Mouse (Mus musculus) stomach, embryonic 16.5 days (tissue): ENCODE measurements around the gene Jsrp1. TPM values are rescaled to one million over a fixed set of nuclear protein-coding genes. Genes with fewer than 3 reads are reported as not detected.

ENCODE experiments used
- ATAC-seq: fragments of 200-750 bp; cut with Nextera tagmentation; 2 replicates; pipeline ENCODE4 v1.8.0; 2017; ENCODE audit warnings: moderate number of reproducible peaks, moderate TSS enrichment; ENCODE audit not compliant: insufficient read depth, low FRiP score
- H3K27ac ChIP-seq: fragments of 300-500 bp; sonication (generic); 2 replicates; pipeline ENCODE4 v1.5.1; 2014; ENCODE audit warnings: low read length
- H3K27me3 ChIP-seq: fragments of 300-500 bp; sonication (generic); 2 replicates; pipeline ENCODE4 v1.6.1; 2014; ENCODE audit warnings: low read length, control low read depth, mixed read lengths; ENCODE audit not compliant: control insufficient read depth, insufficient read depth
- H3K36me3 ChIP-seq: fragments of 300-500 bp; sonication (generic); 2 replicates; pipeline ENCODE4 v1.6.1; 2014; ENCODE audit warnings: low read length; ENCODE audit not compliant: control insufficient read depth, insufficient read depth
- H3K4me1 ChIP-seq: fragments of 300-500 bp; sonication (generic); 2 replicates; pipeline ENCODE4 v1.6.1; 2014; ENCODE audit warnings: low read length, control low read depth, mixed read lengths; ENCODE audit not compliant: control insufficient read depth, insufficient read depth
- H3K4me2 ChIP-seq: fragments of 300-500 bp; sonication (generic); 2 replicates; pipeline ENCODE4 v1.6.1; 2014; ENCODE audit warnings: low read depth, low read length, mixed read lengths
- H3K4me3 ChIP-seq: fragments of 300-500 bp; sonication (generic); replicated peaks from 2 replicates; pipeline ENCODE4 v1.5.1; 2014; ENCODE audit warnings: mild to moderate bottlenecking, low read length
- H3K9ac ChIP-seq: fragments of 300-500 bp; sonication (generic); 2 replicates; pipeline ENCODE4 v1.6.1; 2014; ENCODE audit warnings: low read length
- H3K9me3 ChIP-seq: fragments of 300-500 bp; sonication (generic); replicated peaks from 2 replicates; pipeline ENCODE4 v1.6.1; 2016; ENCODE audit warnings: low read length, control low read depth; ENCODE audit not compliant: control insufficient read depth
- WGBS: fragments of 180-500 bp; shearing (Covaris S2); extraction: QIAGEN DNeasy Blood & Tissue Kit; methylation state at CpG from one replicate; pipeline ENCODE4 v1.1.7; 2014; 5-methylcytosine and 5-hydroxymethylcytosine counted together
- polyA plus RNA-seq: library from polyadenylated mRNA; unstranded; fragments of >200 nt; fragmentation: Nextera tagmentation; extraction: Ambion mirVana; gene quantifications from 2 replicates; pipeline ENCODE4 v1.2.1, GENCODE M21; 2015

Jsrp1 gene
- polyA plus RNA-seq: 0.65 and 8.4 TPM in 2 replicates

DNA sequence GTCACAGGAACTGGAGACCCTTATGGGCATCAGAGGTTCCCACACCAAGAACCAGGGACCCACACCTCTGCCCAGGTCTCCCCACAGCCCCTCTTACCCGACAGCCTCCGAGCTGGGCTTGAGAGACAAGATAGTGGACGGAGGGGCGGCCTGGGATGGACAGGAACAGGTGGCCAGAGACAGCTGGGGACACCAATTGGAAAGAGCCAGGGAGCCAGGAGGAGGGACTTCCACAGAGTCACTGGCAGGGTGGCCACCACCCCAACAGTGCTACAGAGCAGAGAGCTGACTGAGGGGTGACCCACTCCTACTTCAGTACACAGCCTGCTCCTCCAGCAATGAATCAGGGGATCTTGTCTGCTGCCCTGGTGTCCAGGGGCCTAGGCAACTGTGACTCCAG is at the start of gene Jsrp1:
Gene Jsrp1 (minus strand): TSS at position 133 of the 400 bp plus-strand sequence.
- Histone ChIP-seq H3K27me3 (peaks cover 3% of the 10 kb centered on the region; the same call in 1 of the 2 replicates), H3K9me3 (no peaks in the 10 kb centered on the region), H3K4me1 (peaks cover 9% of the 10 kb centered on the region; the same call in 1 of the 2 replicates), H3K36me3 (no peaks in the 10 kb centered on the region), H3K4me2 (no peak within 1 kb of the TSS), H3K4me3 (no peak within 1 kb of the TSS), H3K27ac (no peak within 1 kb of the TSS), H3K9ac (peak within 1 kb of the TSS; percentile 46; the same call in 1 of the 2 replicates)
- ATAC-seq: no peak
- whole genome bisulfite sequencing: 76% methylated on average over 4 of the region's 4 CpGs

DNA sequence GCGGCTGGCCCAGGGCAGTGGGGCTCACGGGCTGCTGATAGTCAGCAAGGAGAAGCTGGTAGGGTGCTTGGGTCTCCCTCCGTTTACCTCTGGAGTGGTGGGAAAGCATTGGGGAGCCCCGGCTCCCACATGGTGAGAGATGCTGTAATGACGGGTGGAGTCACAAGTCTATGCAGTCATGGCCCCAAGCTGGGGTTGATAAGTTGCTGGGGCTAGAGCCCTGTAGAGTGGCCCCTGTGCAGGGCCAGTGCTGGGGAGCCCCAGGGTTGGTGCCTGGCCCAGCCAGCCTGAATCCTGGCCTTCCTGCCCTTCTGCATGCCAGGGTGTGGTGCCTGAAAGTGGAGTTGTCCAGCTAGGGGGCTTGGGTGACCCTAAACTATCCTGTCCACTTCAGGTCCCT is 49.0 kb upstream of the Jsrp1 start:
- Histone ChIP-seq H3K36me3 (peaks cover 7% of the 10 kb centered on the region; the same call in 1 of the 2 replicates), H3K4me2 (no peak overlapping the region), H3K4me1 (peaks cover 9% of the 10 kb centered on the region; the same call in 1 of the 2 replicates), H3K27ac (no peak overlapping the region), H3K9ac (no peak overlapping the region), H3K4me3 (no peak overlapping the region), H3K9me3 (no peaks in the 10 kb centered on the region), H3K27me3 (no peaks in the 10 kb centered on the region)
- no peak for ATAC-seq
- 91% methylated on average over 5 of the region's 5 CpGs for WGBS

- Histone ChIP-seq H3K27me3 (no peaks in the 10 kb centered on the region), H3K9me3 (no peaks in the 10 kb centered on the region), H3K9ac (peak overlapping the region; percentile 9; the same call in 1 of the 2 replicates), H3K36me3 (0 out of 2 replicates have a peak, but pooled peaks cover 7% of the 10 kb centered on the region), H3K4me1 (peaks cover 34% of the 10 kb centered on the region), H3K4me2 (no peak overlapping the region), H3K27ac (peak overlapping the region; percentile 1; the same call in 1 of the 2 replicates), H3K4me3 (no peak overlapping the region)
- WGBS: 62% methylated on average over 7 of the region's 7 CpGs
- ATAC-seq: no peak
These were observed 45.1 kb upstream of the Jsrp1 start for GRCm38 (mm10) chr10:80858350-80858935.

DNA sequence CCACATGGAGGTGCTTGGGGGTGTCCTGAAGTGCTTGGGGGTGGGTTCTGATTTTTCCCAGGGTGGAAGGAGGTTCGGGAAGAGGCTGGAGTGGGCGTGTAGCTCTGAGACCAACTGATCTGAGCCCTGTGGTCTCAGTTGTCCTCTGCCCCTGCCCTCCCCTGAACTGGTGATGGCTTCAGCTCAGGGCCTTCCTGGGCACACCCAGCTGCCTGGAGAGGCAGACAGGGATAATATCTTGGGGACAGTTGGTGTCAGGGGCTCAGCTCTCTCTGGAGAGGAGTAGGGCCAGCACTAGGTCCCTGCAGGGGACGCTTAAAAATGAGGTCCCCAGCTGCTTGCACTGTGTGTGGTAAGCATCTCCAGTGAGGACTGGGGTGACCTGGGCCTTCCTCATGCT is 44.5 kb upstream of the Jsrp1 start:
- ATAC-seq: no peak
- Histone ChIP-seq H3K9me3 (no peaks in the 10 kb centered on the region), H3K4me3 (no peak overlapping the region), H3K27me3 (no peaks in the 10 kb centered on the region), H3K36me3 (0 out of 2 replicates have a peak, but pooled peaks cover 5% of the 10 kb centered on the region), H3K27ac (peak overlapping the region; percentile 1), H3K4me2 (no peak overlapping the region), H3K9ac (0 out of 2 replicates have a peak overlapping the region, but pooled peaks have one; percentile 9), H3K4me1 (peaks cover 34% of the 10 kb centered on the region)
- WGBS: 57% methylated on average over 3 of the region's 3 CpGs

DNA sequence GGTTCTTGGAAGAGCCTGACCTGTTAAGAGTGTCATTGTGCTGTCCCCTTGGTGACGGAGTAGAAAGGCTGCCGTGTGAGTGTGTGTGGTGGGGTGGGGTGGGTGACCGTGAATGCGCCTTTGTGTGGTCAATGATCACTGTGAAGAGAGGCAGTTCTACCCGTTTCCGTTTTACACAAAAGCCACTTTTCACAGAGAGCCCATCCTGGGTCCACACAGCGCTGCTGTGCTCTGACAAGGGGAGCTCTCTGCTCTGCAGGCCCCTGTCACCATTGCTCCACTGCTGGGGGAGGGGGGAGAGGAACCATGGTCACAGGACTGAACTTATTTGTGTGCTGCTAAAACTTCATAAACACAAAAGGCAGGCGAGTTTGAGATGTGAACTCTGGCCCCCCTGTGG is 44.1 kb upstream of the Jsrp1 start:
- H3K27ac ChIP-seq: peak overlapping the region; percentile 1
- peak overlapping the region; percentile 47; the same call in 1 of the 2 replicates for H3K9ac ChIP-seq
- 0 out of 2 replicates have a peak, but pooled peaks cover 2% of the 10 kb centered on the region for H3K36me3 ChIP-seq
- WGBS: 58% methylated on average over 8 of the region's 8 CpGs
- peaks cover 34% of the 10 kb centered on the region for H3K4me1 ChIP-seq
- no peaks in the 10 kb centered on the region for H3K27me3 ChIP-seq
- ATAC-seq: no peak
- H3K4me3 ChIP-seq: no peak overlapping the region
- H3K9me3 ChIP-seq: no peaks in the 10 kb centered on the region
- H3K4me2 ChIP-seq: no peak overlapping the region

- ATAC-seq: no peak
- Histone ChIP-seq H3K27ac (no peak overlapping the region), H3K4me1 (peaks cover 34% of the 10 kb centered on the region), H3K36me3 (no peaks in the 10 kb centered on the region), H3K4me2 (no peak overlapping the region), H3K4me3 (no peak overlapping the region), H3K27me3 (no peaks in the 10 kb centered on the region), H3K9me3 (no peaks in the 10 kb centered on the region), H3K9ac (peak overlapping the region; percentile 47; the same call in 1 of the 2 replicates)
- WGBS: 73% methylated on average over 5 of the region's 5 CpGs
These were observed 43.6 kb upstream of the Jsrp1 start for GRCm38 (mm10) chr10:80856908-80857307.

- no peak overlapping the region for H3K27ac ChIP-seq
- peaks cover 3% of the 10 kb centered on the region; the same call in 1 of the 2 replicates for H3K36me3 ChIP-seq
- H3K4me1 ChIP-seq: peaks cover 34% of the 10 kb centered on the region
- H3K9me3 ChIP-seq: no peaks in the 10 kb centered on the region
- ATAC-seq: no peak
- peak overlapping the region; percentile 93 for H3K9ac ChIP-seq
- peak overlapping the region; percentile 98; the same call in 1 of the 2 replicates for H3K4me2 ChIP-seq
- 60% methylated on average over 3 of the region's 3 CpGs for WGBS
- no peaks in the 10 kb centered on the region for H3K27me3 ChIP-seq
- H3K4me3 ChIP-seq: peak overlapping the region; percentile 90
These were observed 43.0 kb upstream of the Jsrp1 start for GRCm38 (mm10) chr10:80856267-80856666.

- peak overlapping the region; percentile 90 for H3K4me3 ChIP-seq
- H3K4me1 ChIP-seq: peaks cover 34% of the 10 kb centered on the region
- WGBS: 17% methylated on average over 10 of the region's 11 CpGs
- H3K4me2 ChIP-seq: peak overlapping the region; percentile 98
- no peak; the same call in 1 of the 2 replicates for ATAC-seq
- no peaks in the 10 kb centered on the region for H3K27me3 ChIP-seq
- no peak overlapping the region for H3K27ac ChIP-seq
- H3K9me3 ChIP-seq: no peaks in the 10 kb centered on the region
- H3K9ac ChIP-seq: peak overlapping the region; percentile 93
- peaks cover 5% of the 10 kb centered on the region; the same call in 1 of the 2 replicates for H3K36me3 ChIP-seq
These were observed 42.4 kb upstream of the Jsrp1 start for GRCm38 (mm10) chr10:80855749-80856073.

GRCm38 (mm10) chr10:80854913-80855748 is 41.8 kb upstream of the Jsrp1 start, which contains the start of the genes Lsm7 and Sppl2b:
Gene Lsm7 (minus strand): TSS chr10:80855209.
Gene Sppl2b (plus strand): TSS chr10:80855275.
- peaks cover 34% of the 10 kb centered on the region for H3K4me1 ChIP-seq
- ATAC-seq: peak; percentile 86
- WGBS: under 1% methylated on average over 81 of the region's 81 CpGs
- H3K9me3 ChIP-seq: no peaks in the 10 kb centered on the region
- H3K27ac ChIP-seq: peak within 1 kb of the TSS; percentile 5; the same call in 1 of the 2 replicates
- peaks cover 5% of the 10 kb centered on the region; the same call in 1 of the 2 replicates for H3K36me3 ChIP-seq
- peak within 1 kb of the TSS; percentile 93 for H3K9ac ChIP-seq
- peak within 1 kb of the TSS; percentile 90 for H3K4me3 ChIP-seq
- H3K4me2 ChIP-seq: peak within 1 kb of the TSS; percentile 98
- H3K27me3 ChIP-seq: no peaks in the 10 kb centered on the region
